Mouse (Mus musculus) adrenal gland, adult (tissue): ENCODE data around the gene Srpk2.
"Not testable (repeated sequence)": the region's sequence is repeated elsewhere in the genome, so short reads cannot be mapped to it uniquely, and the experiment has no call there.

Source experiments
- DNase-seq, 2 experiments: peaks; one replicate each; pipeline ENCODE4 v3.0.0; 2022 to 2023; ENCODE audit warnings: low spot score in 1 of 2; ENCODE audit not compliant: inconsistent age in 2 of 2

Gene Srpk2

DNA sequence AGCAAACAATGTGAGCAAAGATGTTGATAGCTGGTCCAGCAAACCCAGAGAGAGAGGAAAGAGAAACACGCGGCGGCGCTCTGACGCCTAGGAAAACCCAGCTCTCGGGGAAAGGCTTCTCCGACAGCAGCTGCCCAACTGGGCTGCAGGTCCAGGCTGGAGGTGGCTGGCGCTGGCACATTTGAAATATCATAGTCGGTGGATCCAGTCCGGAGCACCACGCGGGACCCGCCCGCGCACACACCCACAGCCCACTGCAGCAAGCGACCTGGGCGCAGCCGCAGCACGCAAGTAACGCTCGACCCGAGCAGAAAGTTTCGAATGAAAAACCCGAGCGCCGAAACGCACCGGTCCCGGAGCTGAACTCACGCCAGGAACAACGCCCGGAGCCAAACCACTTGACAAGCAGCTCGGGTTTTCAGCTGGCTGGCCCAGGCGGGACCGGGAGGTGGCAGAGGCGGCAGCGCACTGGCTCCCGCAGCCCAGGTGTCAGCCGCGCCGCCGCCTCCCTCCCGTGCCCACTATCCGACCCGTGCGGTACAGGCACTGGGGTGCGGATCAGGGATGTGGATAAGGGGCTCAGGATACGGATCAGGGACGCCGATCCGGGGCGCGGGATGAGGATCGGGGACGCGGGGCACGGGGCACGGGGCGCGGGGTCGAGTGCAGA lies 9.5 kb downstream of the Srpk2 start:
- DNase-seq, result peak; percentile 74 to 90

DNA sequence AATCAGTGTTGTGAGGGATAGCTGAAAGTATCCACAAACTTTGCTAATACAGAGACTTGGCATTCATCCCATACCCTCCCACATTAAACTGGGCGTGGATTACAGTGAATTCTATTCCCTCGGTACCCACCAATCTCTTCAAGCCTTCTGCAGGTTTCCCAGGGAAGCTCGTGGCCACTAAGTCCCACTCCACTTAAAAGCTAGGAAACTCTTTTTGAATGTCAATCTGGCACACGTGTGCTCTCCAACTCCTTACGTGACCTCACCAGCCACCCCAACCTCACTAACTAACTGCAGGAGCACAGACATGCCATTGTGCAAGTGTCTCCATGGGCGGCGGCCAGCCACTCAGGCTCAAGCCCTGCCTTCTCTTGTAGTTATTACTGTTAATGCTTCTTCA lies 12.3 kb downstream of the Srpk2 start:
- peak in 1 of 2 experiments; percentile 59 for DNase-seq

DNA sequence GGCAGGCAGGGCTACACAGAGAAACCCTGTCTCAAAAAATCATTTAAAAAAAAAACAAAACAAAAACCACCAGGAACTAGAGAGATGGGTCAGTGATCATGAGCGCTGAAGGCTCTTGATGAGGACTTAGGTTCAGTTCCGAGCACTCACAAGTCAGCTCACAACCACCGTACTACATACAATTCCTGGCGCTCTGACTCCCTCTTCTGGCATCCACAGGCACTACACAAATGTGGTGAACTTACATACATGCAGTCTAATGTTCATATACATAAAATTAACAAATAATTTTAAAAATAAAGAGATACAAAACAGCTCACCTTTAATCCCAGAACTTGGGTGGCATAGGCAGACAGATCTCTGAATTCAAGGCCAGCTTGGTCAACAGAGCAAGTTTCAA lies 13.5 kb downstream of the Srpk2 start:
- peak in 1 of 2 experiments; percentile 39 for DNase-seq

DNA sequence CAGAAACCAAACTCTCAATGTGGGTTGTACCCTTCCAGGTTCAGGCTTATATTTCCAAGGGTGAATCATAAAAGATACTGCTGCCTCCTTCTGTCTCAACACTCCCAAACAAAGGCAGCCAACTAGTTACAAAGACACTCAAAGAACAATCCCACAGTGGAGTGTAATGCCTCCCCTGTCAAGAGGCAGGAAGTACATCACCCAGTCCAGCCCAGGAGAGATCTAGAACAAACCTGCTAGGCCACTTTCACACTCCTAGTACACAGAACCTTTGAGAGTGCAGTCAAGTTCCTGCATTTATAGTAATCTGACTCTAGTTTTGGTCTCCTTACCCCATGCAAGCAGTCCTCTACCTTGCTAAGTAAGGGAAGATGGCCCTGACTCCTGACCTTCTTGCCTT lies 18.5 kb downstream of the Srpk2 start:
- DNase-seq, result no peak

DNA sequence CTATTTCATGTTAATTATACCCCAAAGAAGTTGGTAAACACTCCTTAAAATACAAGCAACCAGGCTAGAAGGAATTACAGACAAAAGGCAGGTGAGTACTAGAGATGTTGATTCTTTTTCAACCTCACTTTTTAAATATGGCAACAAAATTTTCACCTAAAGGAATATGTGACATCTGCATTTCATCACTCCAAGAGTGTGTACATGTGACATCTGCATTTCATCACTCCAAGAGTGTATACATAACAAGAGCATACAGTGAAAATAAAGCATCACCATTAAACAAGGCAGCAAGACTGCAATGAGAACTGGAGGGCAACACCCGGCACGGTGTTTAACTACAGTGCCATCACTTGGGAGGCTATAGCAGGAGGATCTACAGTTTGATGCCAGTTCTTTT lies 23.2 kb downstream of the Srpk2 start:
- DNase-seq, result no peak

DNA sequence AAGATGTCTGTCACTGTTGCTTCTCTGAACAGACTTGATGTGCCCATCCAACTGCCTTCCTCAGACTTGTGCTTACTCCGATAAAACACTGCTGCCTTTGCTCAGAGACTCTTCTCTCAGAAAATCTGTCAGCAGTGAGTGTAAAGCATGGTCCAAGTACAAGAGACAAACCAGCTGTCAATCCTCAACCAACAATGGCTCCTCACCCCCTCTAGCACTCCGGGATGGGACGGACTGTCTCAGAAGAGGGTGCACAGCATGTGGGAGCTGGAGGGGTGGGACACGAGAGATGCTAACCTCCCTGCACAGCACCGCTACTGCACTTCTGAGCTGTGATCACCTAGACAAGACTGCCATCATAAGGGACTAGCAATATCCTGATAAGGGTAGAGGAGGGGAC lies 26.4 kb downstream of the Srpk2 start:
- DNase-seq, result no peak

DNA sequence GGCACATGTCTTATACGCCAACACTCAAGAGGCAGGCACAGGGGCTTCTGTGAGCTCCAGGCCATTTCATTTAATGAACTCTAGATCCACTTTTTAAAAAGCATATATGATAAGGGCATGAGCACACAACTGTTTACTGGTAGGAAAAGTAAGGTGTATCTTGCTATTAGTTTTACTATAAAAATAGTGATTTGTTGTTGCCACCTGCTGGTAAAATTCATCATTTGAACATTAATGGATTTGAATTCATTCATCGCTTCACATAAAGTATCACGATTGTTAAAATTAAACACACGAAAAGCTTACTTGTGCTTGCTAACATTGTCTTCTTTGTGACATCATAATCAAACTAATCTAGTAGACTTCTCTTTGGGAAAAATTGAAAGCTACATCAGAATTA lies 27.8 kb downstream of the Srpk2 start:
- no peak for DNase-seq

DNA sequence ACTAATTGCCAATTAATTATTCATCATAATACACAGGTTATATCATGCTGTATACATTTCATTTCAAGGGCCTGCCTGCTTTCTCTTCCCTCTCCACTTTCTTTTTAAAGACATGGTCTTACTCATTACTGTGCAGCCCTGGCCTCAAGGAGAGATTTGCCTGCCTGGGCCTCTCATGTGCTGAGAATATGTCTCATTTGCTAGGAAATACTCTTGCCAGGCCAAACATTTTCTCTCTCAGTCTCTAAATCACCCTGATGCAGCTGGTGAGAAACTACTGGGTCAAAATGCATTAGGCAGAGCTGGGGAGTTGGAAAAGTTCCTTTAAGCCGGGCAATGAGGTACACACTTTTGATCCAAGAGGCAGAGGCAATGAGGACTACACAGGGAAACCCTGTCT lies 29.4 kb downstream of the Srpk2 start:
- peak in 1 of 2 experiments; percentile 35 for DNase-seq

DNA sequence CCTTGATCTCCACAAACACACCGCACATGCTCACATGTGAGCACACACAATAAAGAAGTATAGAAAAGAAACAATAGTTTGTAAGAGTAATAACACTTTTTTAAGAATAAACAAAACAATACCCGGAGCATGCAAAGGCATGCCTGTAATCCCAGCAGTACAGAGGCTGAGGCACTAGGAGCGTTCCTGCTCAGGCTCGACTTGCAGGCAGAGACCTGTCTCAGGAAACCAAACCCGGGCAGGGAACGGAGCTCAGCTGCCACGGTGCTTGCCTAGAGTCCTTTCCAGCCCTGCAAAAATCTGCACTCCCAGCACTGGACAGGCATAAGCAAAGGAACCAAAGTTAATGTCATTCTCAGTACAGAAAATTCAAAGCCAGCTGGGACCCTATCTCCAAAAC lies 32.1 kb downstream of the Srpk2 start:
- DNase-seq, result no peak

DNA sequence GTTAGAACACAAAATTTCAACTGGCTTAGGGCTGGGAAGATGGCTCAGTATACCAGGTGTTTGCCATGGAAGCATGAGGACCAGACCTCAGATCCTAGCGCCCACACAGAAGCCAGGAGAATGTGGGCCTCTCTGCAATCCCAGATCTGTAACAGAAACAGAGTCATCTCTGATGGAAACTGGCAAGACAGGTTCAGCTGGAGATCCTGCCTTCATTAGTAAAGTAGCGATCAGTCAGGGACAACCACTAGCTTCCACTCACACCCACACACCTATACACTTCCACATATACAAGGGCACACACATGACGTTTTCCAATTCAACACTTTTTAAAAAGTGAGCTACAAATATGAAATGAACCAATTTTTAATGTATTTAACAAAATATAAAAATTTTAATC lies 32.6 kb downstream of the Srpk2 start:
- no peak for DNase-seq

DNA sequence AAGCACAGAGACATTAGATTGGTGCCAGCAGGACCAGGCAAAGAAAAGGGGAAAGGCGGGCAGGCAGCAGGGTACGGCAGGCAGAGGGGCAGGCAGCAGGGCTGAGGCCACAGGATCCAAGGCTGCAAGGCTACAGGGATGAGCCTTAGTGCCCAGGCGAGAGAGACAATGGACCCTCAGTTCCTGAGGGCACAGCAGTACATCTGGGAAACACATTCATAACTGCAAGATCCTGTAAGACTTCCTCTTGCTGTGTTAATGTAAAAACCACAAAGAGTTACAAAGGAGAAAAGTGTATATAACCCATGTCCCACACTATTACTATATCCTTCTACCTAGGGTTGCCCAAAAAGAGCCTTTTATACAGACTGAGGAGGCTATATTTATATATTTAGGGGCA lies 33.9 kb downstream of the Srpk2 start:
- no peak for DNase-seq

DNA sequence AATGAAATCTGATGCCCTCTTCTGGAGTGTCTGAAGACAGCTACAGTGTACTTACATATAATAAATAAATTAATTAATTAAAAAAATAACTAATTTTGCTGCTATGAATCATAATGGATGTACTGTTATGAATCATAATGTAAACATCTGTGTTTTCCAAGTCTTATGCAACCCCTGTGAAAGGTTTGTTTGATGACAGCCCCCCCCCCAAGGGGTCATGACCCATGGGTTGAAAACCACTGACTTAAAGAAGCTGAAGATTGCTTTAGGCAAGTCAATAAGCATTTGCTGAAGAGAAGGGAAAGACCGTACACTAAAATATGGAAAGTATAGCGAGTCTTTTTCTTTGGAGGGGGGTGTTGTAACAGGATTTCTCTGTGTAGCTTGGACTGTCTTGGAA lies 35.2 kb downstream of the Srpk2 start:
- DNase-seq, result no peak

DNA sequence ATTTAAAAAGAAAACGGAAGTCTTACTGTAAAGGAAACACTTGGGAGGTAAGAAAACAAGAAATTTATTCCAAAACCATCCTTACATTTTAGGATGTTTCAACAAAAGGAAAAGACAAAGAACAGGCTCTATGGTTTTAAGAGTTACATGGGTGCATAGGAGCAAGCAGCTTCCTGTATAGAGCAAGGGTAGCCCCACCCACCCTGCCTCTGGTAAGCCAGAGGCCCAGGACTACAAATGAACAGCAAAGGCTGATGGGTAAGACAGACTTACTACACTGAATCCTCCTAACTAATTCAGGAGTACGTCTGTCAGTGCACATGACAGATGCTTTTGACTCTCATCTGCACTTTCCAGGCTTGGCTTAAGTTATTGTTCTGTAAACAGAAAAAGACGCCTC lies 38.7 kb downstream of the Srpk2 start:
- no peak for DNase-seq

DNA sequence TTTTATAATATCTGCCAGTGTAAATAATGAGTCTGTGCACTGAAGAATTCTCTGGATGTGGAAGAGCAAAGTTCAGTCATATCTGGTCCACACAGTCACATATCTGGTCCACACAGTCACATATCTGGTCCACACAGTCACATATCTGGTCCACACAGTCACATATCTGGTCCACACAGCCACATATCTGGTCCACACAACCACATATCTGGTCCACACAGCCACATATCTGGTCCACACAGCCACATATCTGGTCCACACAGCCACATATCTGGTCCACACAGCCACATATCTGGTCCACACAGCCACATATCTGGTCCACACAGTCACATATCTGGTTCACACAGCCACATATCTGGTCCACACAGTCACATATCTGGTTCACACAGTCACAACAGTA lies 45.2 kb downstream of the Srpk2 start:
- DNase-seq, result not testable (repeated sequence)

DNA sequence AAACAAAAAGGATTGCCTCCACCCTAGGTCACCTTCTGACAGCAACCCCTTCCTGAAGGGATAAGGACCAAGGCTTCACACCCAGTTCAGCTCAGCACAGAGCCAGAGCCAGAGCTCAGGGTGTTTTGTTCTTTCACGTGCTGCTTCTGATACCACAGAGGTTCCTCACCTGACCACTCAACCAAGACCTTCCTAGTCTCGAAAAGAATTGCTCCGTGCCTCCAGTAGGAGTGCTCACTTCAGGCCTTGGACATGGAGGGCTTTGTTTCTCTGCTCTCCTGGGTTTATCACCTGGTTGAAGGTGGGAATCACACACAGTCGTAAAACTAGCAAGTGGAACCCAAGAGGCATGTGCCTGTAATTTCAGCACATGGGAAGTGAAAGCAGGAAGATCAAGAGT lies 46.4 kb downstream of the Srpk2 start:
- no peak for DNase-seq

DNA sequence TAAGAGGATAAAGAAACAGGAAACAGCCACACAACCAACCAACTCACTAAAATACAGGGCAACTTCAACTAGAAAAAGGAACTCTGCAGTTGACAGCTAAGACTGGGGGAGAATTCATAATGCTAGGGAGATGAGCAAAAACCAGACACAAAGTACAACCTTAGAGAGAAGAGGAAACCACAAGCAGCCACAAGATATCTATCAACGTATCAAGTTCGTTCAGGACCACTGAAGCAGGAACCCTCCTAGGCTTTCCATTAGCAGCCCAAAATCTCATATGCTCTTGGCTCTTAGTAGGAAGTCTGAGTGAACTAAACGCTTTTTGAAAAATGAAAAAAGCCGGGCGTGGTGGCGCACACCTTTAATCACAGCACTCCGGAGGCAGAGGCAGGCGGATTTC lies 47.1 kb downstream of the Srpk2 start:
- no peak for DNase-seq

DNA sequence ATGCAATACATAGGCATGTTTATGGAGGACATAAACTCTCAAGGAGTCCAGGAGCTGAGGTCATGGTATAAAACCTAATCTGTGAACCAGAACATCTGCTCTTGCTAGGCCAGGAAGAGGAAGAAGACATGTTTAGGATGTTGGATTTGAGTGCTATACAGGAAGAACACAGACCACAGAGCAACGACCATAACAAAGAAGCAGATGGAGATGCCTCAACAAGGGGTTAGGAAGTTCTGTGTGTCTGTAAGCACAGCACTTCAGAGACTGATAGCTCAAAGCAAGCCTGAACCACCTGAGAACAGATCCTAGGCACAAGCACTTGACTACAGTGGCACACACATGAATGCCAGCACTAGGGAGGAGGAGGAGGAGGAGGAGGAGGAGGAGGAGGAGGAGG lies 52.9 kb downstream of the Srpk2 start:
- no peak for DNase-seq

DNA sequence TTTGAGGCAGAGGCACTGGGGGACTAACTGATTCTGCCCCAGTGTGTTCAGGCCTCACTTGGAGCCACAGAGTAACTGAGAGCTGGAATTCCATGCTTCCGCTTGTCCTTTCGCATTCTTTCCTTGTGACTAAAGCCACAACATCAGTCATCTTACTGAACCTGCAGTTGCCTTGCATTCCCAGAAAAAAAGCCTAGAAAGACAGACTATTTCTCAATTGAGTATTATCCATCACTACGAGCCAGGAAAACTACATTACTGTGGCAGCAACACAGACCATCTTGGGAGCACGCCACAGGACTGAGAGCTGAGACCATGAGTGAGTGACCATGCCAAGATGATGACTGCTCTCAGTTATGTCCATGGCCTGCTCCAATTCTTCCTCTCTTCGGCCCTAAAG lies 57.2 kb downstream of the Srpk2 start:
- peak in 1 of 2 experiments; percentile 52 for DNase-seq

DNA sequence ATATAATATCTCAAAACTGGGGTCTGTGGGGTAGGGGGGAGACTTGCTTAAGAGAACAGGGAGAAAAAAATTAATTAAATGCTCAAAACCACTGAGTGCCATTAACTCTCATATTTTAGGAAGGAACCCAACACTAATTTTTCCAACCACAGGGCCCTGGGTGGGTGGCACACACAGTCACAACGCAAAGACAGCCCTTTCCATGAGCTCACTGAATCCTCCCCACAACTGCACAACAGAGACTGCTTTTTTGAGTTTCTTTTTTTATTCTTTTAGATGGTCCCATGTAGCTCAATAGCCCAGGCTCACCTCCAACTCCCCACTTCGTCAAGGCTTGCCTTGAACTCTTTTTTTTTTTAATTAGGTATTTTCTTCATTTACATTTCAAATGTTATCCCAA lies 58.2 kb downstream of the Srpk2 start:
- no peak for DNase-seq

DNA sequence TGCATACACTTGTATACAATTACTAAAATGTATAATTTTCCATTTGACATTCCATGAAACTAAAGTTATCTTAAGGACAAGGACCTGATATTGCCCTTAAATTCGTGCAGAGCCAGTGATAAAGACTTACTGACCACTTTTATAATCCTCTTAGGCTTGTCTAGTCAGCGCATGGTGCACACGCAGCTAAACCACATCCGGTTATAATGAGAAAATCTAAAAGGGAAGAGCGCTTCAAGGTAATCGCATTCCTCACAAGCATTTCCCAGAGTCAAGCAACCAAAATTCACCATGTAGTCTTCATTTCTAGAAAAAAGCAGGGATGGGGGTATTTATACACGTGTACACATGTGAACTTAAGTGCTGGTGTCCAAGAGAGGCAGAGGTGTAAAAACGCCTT lies 63.8 kb downstream of the Srpk2 start:
- no peak for DNase-seq

DNA sequence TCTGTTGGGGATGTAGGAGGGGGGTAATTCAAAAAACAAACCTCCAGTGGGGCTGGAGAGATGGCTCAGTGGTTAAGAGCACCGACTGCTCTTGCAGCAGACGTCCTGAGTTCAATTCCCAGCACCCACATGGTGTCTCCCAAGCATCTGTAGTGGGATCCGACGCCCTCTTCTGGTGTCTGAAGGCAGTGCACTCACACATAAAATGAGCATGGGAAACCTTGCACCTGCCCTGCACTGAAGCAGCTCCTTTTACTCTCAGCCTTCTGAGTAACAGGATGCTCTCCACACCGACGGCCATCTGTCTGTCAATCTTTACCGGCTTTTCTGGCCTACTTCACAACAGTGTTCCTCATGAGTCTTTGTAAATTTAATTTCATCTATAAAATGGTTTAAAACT lies 65.8 kb downstream of the Srpk2 start:
- no peak for DNase-seq

DNA sequence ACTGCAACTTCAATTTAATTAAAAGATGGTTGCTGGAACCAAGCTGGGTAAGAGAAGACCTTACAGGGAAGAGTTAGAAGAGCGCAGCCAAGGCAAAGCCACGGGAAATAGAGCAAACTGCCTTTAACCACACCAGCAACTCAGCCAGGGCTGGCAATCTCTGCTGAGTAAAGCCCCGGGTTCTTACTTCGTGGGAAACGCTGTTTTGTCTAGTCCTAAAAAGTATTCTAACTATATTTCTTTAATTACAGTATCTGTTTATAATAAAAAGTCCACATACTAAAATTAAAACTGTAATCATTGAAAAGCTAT lies 67.4 kb downstream of the Srpk2 start:
- DNase-seq, result peak in 1 of 2 experiments; percentile 53

DNA sequence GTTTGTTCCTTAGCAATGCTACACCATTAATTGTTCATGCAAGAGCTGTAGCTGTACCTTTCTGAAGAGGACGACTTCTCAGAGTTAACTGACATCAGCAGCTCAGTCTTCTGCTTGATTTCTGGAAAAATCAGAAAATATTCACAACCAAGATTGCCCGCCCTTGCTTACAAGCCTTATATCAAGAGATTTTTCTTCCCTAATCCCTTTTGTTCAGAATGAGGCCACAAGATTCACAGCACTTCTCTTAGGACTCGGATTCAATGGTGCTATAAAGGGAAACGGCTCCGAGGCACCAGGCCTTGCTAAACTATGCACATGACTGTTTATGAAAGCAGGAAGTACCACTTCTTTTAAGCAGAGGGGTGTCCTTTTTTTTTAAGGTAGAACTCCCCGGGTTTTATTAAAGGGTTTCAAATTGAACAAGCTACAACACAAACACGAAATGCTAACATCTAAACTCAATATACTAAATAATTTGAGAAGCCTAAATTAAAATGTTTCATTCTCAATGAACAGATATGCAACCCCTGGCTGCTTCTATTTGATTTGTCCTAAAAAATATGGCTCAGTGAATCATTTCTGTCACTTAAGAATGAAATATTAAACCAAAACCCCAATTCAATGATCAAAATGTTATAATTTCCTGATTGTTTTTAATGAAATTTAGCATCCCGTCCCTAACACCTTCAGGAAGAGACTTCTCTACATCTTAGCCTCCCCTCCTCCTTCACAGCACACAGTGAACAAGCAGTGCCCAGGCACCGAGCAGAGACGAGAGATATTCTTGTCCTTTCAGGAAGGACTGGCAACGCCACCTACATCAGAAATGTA lies 67.9 kb downstream of the Srpk2 start:
- peak; percentile 65 to 94 for DNase-seq
